Mouse (Mus musculus): ENCODE data around the gene Nlgn1. TPM values are rescaled to one million over a fixed set of nuclear protein-coding genes. Genes with fewer than 3 reads are reported as not detected.
A peak's percentile ranks its signal among the peaks of the same experiment; 100 is the strongest.

Gene Nlgn1
- polyA plus RNA-seq, 1 experiment from 2014 or later = 1.9 TPM

DNA sequence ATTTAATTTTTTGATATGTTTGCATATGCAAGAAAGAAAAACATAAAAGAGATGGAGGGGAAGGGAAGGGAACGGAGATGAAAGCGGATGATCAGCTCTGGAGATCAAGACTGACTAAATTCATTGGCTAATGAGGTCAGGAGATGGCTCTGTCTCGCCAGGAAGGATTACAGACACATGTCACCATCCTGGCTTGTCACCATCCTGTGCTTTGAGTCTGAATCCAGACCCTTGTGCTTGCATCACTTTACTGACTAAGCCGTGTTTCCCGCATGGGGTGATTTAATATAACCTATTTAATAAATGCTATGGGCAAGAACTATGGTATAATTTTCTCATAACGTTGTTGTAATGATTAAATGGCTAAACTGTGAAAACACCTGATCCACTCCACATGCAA lies 202.8 kb downstream of the Nlgn1 start:
- DNase-seq (ENCODE audit: low spot score) = no peak
- 74% methylated on average over 6 of the region's 6 CpGs for WGBS

DNA sequence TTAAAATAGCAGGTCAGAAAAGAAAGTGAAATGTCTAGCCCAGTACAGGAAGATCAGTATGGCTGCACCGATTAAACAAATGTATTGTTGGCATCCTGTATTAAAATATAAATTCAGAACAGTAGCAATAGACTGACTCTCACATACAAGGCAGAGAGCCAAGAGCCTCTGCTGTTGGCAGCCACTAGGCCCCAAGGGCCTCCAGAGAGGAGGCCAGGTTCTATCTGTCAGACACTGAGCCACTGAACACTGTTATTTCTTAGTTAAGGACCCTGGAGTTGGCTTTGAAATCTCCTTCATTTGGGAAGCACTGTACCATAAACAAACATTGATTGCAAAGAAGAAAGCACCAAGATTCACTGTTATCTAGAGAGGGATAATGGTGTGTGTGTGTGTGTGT lies 215.2 kb downstream of the Nlgn1 start:
- WGBS = 92% methylated on average over 1 of the region's 1 CpGs
- no peak overlapping the region for H3K4me3 ChIP-seq
- no peak for DNase-seq (ENCODE audit: low spot score)
- H3K27me3 ChIP-seq (ENCODE audit: low read depth, poor library complexity, severe bottlenecking) = no peaks in the 10 kb centered on the region
- H3K27ac ChIP-seq (replicated peaks) = no peak overlapping the region
- no peaks in the 10 kb centered on the region for H3K9me3 ChIP-seq (replicated peaks)
- no peaks in the 10 kb centered on the region for H3K36me3 ChIP-seq
- no peaks in the 10 kb centered on the region for H3K4me1 ChIP-seq

More for the DNA sequence above, 202.8 kb downstream of the Nlgn1 start:
- H3K27me3 ChIP-seq (ENCODE audit: low read depth, poor library complexity, severe bottlenecking) = no peaks in the 10 kb centered on the region
- no peaks in the 10 kb centered on the region for H3K9me3 ChIP-seq (replicated peaks)
- H3K4me1 ChIP-seq = 0 out of 2 replicates have a peak, but pooled peaks cover under 1% of the 10 kb centered on the region
- no peak overlapping the region for H3K27ac ChIP-seq (replicated peaks)
- H3K4me3 ChIP-seq = no peak overlapping the region
- no peaks in the 10 kb centered on the region for H3K36me3 ChIP-seq

DNA sequence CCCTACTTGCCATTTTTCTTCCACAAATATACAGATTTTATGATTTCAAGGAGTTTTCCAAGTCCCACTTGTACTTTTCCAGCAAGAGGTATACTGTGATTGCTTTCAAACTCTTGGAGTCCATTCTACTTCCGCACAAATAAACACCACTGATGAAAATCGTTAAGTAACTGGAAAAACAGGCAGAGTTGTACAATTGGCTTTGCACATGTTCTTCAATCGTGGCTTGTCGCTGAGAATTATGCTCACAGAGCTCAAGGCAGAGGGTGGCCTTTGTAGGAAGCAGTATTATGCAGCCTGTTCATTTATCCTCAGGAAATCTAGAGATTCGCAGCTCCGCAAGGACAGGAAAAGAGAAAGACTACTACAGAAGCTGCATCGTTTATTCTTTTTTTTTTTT lies 225.9 kb downstream of the Nlgn1 start:
- DNase-seq (ENCODE audit: low spot score) = no peak
- no peak overlapping the region for H3K27ac ChIP-seq (replicated peaks)
- H3K27me3 ChIP-seq (ENCODE audit: low read depth, poor library complexity, severe bottlenecking) = no peaks in the 10 kb centered on the region
- WGBS = 90% methylated on average over 7 of the region's 7 CpGs
- H3K36me3 ChIP-seq = no peaks in the 10 kb centered on the region
- H3K4me3 ChIP-seq = no peak overlapping the region
- H3K9me3 ChIP-seq (replicated peaks) = no peaks in the 10 kb centered on the region
- H3K4me1 ChIP-seq = no peaks in the 10 kb centered on the region

DNA sequence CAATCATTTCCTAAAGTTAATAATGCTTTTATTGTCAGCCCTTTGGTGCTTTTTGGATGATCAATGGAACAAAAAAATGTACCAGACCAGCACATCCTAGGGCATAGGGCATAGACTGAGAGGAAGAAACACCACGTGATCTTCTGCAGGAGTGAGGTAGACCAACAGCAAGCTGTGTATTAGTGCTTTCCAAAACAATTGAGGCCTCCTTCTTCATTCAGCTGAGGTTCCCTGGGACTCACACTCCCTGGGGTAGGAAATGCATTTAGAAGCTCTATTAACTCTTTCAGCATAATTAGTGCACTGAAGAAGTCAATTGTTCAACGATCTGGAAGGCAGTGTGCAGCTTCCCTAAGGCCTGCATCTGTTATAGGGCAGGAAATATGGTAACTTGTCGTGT lies 226.7 kb downstream of the Nlgn1 start:
- WGBS = 74% methylated on average over 3 of the region's 3 CpGs
- no peaks in the 10 kb centered on the region for H3K27me3 ChIP-seq (ENCODE audit: low read depth, poor library complexity, severe bottlenecking)
- no peak overlapping the region for H3K4me3 ChIP-seq
- H3K36me3 ChIP-seq = no peaks in the 10 kb centered on the region
- DNase-seq (ENCODE audit: low spot score) = no peak
- H3K9me3 ChIP-seq (replicated peaks) = no peaks in the 10 kb centered on the region
- H3K4me1 ChIP-seq = no peaks in the 10 kb centered on the region
- no peak overlapping the region for H3K27ac ChIP-seq (replicated peaks)

DNA sequence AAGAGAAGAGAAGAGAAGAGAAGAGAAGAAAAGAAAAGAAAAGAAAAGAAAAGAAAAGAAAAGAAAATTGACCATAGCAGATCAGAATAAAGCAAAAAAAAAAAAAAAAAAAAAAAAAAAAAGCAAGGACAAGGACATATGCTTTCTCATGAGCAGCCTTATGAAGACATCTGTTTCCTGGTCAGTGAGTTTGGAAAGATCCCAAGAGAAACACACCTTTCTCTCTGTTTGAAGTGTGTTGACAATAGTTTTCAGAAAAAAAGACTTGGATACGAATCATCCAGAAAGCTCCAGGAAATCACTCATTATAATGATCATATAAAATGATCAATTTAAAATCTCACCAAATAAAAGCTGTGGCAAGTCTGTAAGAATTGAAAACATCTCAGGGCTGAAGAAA lies 230.0 kb downstream of the Nlgn1 start:
- DNase-seq (ENCODE audit: low spot score) = no peak
- WGBS = 76% methylated on average over 1 of the region's 1 CpGs
- H3K36me3 ChIP-seq = no peaks in the 10 kb centered on the region
- no peak overlapping the region for H3K4me3 ChIP-seq
- no peaks in the 10 kb centered on the region for H3K9me3 ChIP-seq (replicated peaks)
- H3K27ac ChIP-seq (replicated peaks) = no peak overlapping the region
- no peaks in the 10 kb centered on the region for H3K27me3 ChIP-seq (ENCODE audit: low read depth, poor library complexity, severe bottlenecking)
- H3K4me1 ChIP-seq = no peaks in the 10 kb centered on the region

DNA sequence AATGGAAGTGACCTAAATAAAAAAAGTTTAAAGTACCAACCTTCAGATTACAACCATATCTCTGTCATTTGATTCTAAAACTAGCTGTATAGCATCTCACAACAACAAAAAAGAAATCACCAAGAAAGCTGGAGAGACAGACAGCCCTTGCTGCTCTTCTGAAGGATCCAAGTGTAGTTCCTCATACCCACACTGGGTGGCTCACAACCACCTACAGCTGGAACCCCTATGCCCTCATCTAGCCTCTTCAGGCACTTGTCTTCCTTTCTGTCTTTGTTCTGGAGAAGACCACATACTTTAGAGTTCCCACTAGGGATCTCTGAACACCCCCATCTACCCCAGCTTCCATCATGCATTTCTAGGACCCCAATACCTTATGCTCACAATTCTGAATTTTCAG lies 236.7 kb downstream of the Nlgn1 start:
- H3K9me3 ChIP-seq (replicated peaks) = no peaks in the 10 kb centered on the region

DNA sequence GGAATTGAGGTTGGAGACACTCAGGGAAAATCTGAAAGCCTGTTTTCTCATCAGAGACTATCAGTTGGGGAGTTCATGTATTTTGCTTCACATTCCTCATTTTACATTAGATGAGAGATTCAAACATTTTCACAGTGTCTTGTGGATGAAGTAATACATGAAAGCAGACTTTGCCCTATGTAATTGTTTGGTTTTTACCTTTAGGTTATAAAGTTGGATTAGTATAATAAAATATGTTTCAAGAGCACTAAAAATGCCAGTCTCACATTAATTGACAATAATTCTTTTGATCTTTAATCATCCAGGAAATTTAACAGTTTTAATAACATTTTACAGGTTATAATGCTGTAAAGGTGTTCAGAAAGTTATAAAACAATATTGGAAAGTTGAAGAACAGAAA lies 262.9 kb downstream of the Nlgn1 start:
- Histone ChIP-seq H3K4me3 (no peak overlapping the region), H3K4me1 (no peaks in the 10 kb centered on the region), H3K27ac (replicated peaks) (no peak overlapping the region), H3K36me3 (no peaks in the 10 kb centered on the region), H3K9me3 (replicated peaks) (no peaks in the 10 kb centered on the region), H3K27me3 (ENCODE audit: low read depth, poor library complexity, severe bottlenecking) (no peaks in the 10 kb centered on the region)
- no peak for DNase-seq (ENCODE audit: low spot score)

More for the DNA sequence above, 236.7 kb downstream of the Nlgn1 start:
- Histone ChIP-seq H3K27me3 (ENCODE audit: low read depth, poor library complexity, severe bottlenecking) (no peaks in the 10 kb centered on the region), H3K27ac (replicated peaks) (no peak overlapping the region), H3K4me1 (no peaks in the 10 kb centered on the region), H3K36me3 (no peaks in the 10 kb centered on the region), H3K4me3 (no peak overlapping the region)
- peak; percentile 12 for DNase-seq (ENCODE audit: low spot score)

DNA sequence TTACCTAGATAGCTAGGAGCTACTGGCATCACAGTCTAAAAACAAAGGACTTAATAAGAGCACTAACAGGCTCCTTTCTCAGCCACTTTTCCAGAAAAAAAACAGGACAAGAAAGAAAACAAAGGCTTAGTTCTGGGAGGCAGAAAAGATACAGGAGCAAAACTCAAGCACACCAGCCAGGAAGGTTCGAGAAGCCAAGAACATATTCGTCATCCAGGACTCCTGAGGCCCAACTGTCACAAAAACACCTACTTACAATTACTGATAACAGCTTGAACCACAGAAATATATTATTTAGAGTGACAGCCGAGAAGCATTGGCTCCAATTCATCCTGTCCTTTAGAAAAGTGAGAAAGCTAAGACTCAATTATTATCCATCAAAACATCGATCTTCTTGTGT lies 281.5 kb downstream of the Nlgn1 start:
- 86% methylated on average over 4 of the region's 4 CpGs for WGBS
- H3K4me1 ChIP-seq = no peaks in the 10 kb centered on the region
- no peaks in the 10 kb centered on the region for H3K27me3 ChIP-seq (ENCODE audit: low read depth, poor library complexity, severe bottlenecking)
- H3K36me3 ChIP-seq = no peaks in the 10 kb centered on the region
- no peak overlapping the region for H3K27ac ChIP-seq (replicated peaks)
- no peak overlapping the region for H3K4me3 ChIP-seq
- no peaks in the 10 kb centered on the region for H3K9me3 ChIP-seq (replicated peaks)
- DNase-seq (ENCODE audit: low spot score) = no peak

DNA sequence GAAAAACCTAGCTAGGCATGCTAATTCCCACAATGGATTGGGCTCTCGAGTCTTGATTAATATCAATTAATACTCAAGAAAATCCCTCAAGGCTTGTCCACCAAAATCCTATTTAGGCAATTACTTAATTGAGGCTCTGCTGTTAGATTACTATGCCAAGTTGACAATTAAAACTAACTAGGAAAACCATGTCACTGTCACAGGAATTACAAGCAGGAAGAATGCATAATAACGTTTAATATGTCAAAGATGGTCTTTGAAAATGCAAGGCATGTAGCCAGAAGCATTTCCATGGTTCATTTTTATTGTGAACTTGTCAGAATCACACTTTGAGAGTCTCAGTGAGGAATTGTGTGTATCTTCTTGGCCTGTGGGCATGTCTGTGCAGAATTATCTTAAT lies 289.3 kb downstream of the Nlgn1 start:
- H3K27ac ChIP-seq (replicated peaks) = no peak overlapping the region
- H3K27me3 ChIP-seq (ENCODE audit: low read depth, poor library complexity, severe bottlenecking) = no peaks in the 10 kb centered on the region
- no peaks in the 10 kb centered on the region for H3K36me3 ChIP-seq
- H3K4me3 ChIP-seq = no peak overlapping the region
- H3K4me1 ChIP-seq = peaks cover 5% of the 10 kb centered on the region
- H3K9me3 ChIP-seq (replicated peaks) = no peaks in the 10 kb centered on the region
- DNase-seq (ENCODE audit: low spot score) = no peak
- WGBS = 83% methylated on average over 2 of the region's 2 CpGs

DNA sequence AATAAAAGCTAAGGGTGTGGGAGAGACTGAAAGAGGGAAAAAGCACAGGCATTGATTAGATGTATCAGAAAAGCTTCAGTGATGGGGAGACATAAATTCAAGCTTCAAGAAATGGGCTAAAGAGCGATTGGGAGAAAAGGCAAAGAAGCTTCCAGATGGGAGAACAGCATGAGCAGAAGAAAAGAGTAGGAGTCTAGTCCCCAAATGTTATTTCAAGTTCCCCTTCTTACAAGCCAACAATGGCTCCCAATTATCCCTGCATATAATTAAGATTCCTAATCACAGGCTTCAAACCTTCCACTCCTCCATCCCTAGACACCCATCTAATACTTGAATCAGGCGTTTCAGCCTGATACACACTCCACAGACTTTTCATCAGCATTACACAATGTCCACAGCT lies 292.6 kb downstream of the Nlgn1 start:
- H3K27ac ChIP-seq (replicated peaks) = no peak overlapping the region
- H3K4me3 ChIP-seq = no peak overlapping the region
- WGBS = 91% methylated on average over 2 of the region's 2 CpGs
- DNase-seq (ENCODE audit: low spot score) = no peak
- no peaks in the 10 kb centered on the region for H3K36me3 ChIP-seq
- no peaks in the 10 kb centered on the region for H3K9me3 ChIP-seq (replicated peaks)
- peaks cover 4% of the 10 kb centered on the region for H3K4me1 ChIP-seq
- H3K27me3 ChIP-seq (ENCODE audit: low read depth, poor library complexity, severe bottlenecking) = no peaks in the 10 kb centered on the region

DNA sequence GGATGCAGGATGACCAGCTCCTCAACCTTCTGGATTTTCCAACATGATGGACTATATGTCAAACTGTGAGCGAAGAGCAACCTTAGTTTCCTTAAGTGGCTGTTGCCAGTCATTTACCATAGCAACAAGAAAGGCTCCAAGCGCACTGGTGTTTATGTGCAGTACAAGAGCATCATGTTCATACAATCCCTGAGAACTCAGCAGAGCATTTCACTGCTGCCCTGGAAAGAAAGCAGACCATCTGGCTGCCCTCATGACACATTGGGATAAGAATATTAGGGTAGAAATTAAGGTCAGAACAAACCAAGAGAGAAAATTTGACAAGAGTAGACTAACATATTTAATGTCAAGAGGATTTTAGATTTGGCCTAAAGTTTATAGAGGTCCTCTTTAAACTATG lies 306.2 kb downstream of the Nlgn1 start:
- Histone ChIP-seq H3K4me3 (no peak overlapping the region), H3K9me3 (replicated peaks) (no peaks in the 10 kb centered on the region), H3K36me3 (no peaks in the 10 kb centered on the region), H3K4me1 (no peaks in the 10 kb centered on the region), H3K27ac (replicated peaks) (no peak overlapping the region), H3K27me3 (ENCODE audit: low read depth, poor library complexity, severe bottlenecking) (no peaks in the 10 kb centered on the region)
- 86% methylated on average over 2 of the region's 2 CpGs for WGBS
- no peak for DNase-seq (ENCODE audit: low spot score)

DNA sequence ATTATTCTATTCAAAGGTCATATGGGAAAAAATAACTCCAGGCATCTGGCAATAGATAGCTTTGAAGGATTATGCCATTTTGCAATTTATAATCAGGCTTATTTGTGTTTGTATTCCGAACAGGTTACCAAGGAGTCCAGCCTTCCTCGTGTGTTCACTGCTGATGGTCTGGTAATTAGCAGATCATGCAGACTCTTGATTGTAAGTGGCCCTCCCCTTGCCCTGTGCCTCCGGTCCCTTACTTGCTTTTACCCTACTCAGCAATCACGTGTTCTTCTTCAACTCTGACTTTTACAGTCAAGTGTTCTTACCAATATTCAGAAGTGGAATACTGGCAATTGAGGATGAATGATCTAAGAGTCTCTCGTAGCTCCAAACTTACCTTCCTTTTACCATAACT lies 309.0 kb downstream of the Nlgn1 start:
- Histone ChIP-seq H3K4me1 (no peaks in the 10 kb centered on the region), H3K27me3 (ENCODE audit: low read depth, poor library complexity, severe bottlenecking) (no peaks in the 10 kb centered on the region), H3K27ac (replicated peaks) (no peak overlapping the region), H3K9me3 (replicated peaks) (no peaks in the 10 kb centered on the region), H3K4me3 (no peak overlapping the region), H3K36me3 (no peaks in the 10 kb centered on the region)
- 82% methylated on average over 5 of the region's 5 CpGs for WGBS
- no peak for DNase-seq (ENCODE audit: low spot score)

DNA sequence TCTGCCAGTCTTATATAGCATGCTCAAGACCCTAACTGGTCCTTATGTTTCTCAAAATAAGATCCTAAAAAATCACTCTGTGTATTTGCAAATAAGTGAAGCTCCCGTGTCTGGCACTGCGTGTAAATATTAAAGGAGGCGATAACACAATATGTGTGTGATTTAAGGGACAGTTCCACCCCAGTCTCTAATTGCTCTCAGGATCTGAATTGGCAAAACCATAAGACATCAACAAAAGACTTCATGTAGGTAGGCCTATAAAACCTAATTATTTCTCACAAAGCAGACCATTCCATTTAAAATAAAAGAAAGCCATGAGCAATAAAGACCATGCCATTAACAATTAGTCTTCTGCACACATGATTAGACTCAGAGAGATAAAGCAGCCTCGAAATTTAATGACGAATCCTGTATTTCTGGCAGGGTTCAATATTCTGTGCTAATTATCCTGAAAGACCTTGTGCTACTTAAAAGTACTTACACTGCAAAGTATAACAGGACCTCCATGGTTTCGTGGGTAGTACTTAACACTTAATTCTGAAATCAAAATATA lies 310.6 kb downstream of the Nlgn1 start:
- Histone ChIP-seq H3K4me3 (no peak overlapping the region), H3K27me3 (ENCODE audit: low read depth, poor library complexity, severe bottlenecking) (no peaks in the 10 kb centered on the region), H3K27ac (replicated peaks) (no peak overlapping the region), H3K36me3 (no peaks in the 10 kb centered on the region), H3K9me3 (replicated peaks) (no peaks in the 10 kb centered on the region), H3K4me1 (no peaks in the 10 kb centered on the region)
- DNase-seq (ENCODE audit: low spot score) = no peak
- WGBS = 88% methylated on average over 6 of the region's 6 CpGs
